Mouse (Mus musculus): ENCODE data around the gene D1Ertd622e.
A peak's percentile ranks its signal among the peaks of the same experiment; 100 is the strongest.

Gene D1Ertd622e

GRCm38 (mm10) chr1:97661406-97662241, at the start of gene D1Ertd622e:
TSS of gene D1Ertd622e (minus strand) at chr1:97662074.
- peak; percentile 82 to 90 for DNase-seq

GRCm38 (mm10) chr1:97710520-97710919, 48.6 kb upstream of the D1Ertd622e start:
- no peak for DNase-seq

- DNase-seq, result no peak
These were observed 43.5 kb upstream of the D1Ertd622e start for GRCm38 (mm10) chr1:97705389-97705788.

GRCm38 (mm10) chr1:97704646-97705045, 42.8 kb upstream of the D1Ertd622e start:
- DNase-seq, result no peak

GRCm38 (mm10) chr1:97698956-97699570, 37.2 kb upstream of the D1Ertd622e start:
- DNase-seq, result peak; percentile 8 to 29

- no peak for DNase-seq
These were observed 35.4 kb upstream of the D1Ertd622e start for GRCm38 (mm10) chr1:97697273-97697672.

- DNase-seq, result no peak
These were observed 32.0 kb upstream of the D1Ertd622e start for GRCm38 (mm10) chr1:97693825-97694224.

GRCm38 (mm10) chr1:97688756-97689155, 26.9 kb upstream of the D1Ertd622e start:
- DNase-seq, result peak; percentile 45 to 52

GRCm38 (mm10) chr1:97676526-97677177, 14.8 kb upstream of the D1Ertd622e start:
- no peak for DNase-seq

- DNase-seq, result no peak
These were observed 14.2 kb upstream of the D1Ertd622e start for GRCm38 (mm10) chr1:97676115-97676514.

GRCm38 (mm10) chr1:97672849-97673248, 11.0 kb upstream of the D1Ertd622e start:
- no peak for DNase-seq

GRCm38 (mm10) chr1:97667288-97667687, 5.4 kb upstream of the D1Ertd622e start:
- DNase-seq, result no peak

GRCm38 (mm10) chr1:97662324-97662723, 450 bp upstream of the D1Ertd622e start:
- no peak for DNase-seq

GRCm38 (mm10) chr1:97660687-97661405, 1.0 kb downstream of the D1Ertd622e start:
- peak; percentile 70 to 83 for DNase-seq

GRCm38 (mm10) chr1:97659405-97659804, 2.5 kb downstream of the D1Ertd622e start:
- no peak for DNase-seq

- DNase-seq, result no peak
These were observed 4.1 kb downstream of the D1Ertd622e start for GRCm38 (mm10) chr1:97657786-97658185.

GRCm38 (mm10) chr1:97657201-97657600, 4.7 kb downstream of the D1Ertd622e start:
- DNase-seq, result peak; percentile 10 to 36

- no peak for DNase-seq
These were observed 7.4 kb downstream of the D1Ertd622e start for GRCm38 (mm10) chr1:97654397-97654975.

GRCm38 (mm10) chr1:97650553-97651123, 11.2 kb downstream of the D1Ertd622e start:
- DNase-seq, result no peak

- no peak for DNase-seq
These were observed 11.8 kb downstream of the D1Ertd622e start for GRCm38 (mm10) chr1:97650072-97650471.

- DNase-seq, result peak; percentile 11 to 26
These were observed 14.8 kb downstream of the D1Ertd622e start for GRCm38 (mm10) chr1:97647037-97647436.

GRCm38 (mm10) chr1:97634104-97634503, 27.8 kb downstream of the D1Ertd622e start:
- DNase-seq, result no peak
